Mouse (Mus musculus) lung, postnatal 0 days (tissue): ENCODE results near the gene Rps15a. TPM values are rescaled to one million over a fixed set of nuclear protein-coding genes. Genes with fewer than 3 reads are reported as not detected.
A peak's percentile ranks its signal among the peaks of the same experiment; 100 is the strongest.

Source experiments
- ATAC-seq: fragments of 200-750 bp; cut with Nextera tagmentation; 2 replicates; pipeline ENCODE4 v1.8.0; 2017; ENCODE audit warnings: moderate library complexity
- DNase-seq: peaks from one replicate; pipeline ENCODE4 v3.0.0-alpha.2; 2016; ENCODE audit warnings: low spot score
- H3K27ac ChIP-seq: fragments of 300-500 bp; sonication (generic); 2 replicates; pipeline ENCODE4 v1.5.1; 2014; ENCODE audit warnings: antibody characterized with exemption, mild to moderate bottlenecking, low read length, mixed read lengths
- H3K27me3 ChIP-seq: fragments of 300-500 bp; sonication (generic); replicated peaks from 2 replicates; pipeline ENCODE4 v1.6.1; 2014; ENCODE audit warnings: low read length, mixed read lengths; ENCODE audit not compliant: insufficient read depth
- H3K36me3 ChIP-seq: fragments of 300-500 bp; sonication (generic); 2 replicates; pipeline ENCODE4 v1.6.1; 2014; ENCODE audit warnings: low read length, mixed read lengths; ENCODE audit not compliant: insufficient read depth
- H3K4me1 ChIP-seq: fragments of 300-500 bp; sonication (generic); 2 replicates; pipeline ENCODE4 v1.6.1; 2014; ENCODE audit warnings: antibody characterized with exemption, low read depth, low read length, mixed read lengths; ENCODE audit not compliant: insufficient read depth
- H3K4me2 ChIP-seq: fragments of 300-500 bp; sonication (generic); replicated peaks from 2 replicates; pipeline ENCODE4 v1.6.1; 2014; ENCODE audit warnings: low read depth, mild to moderate bottlenecking, low read length, moderate library complexity, mixed read lengths
- H3K4me3 ChIP-seq: fragments of 300-500 bp; sonication (generic); 2 replicates; pipeline ENCODE4 v1.5.1; 2014; ENCODE audit warnings: low read depth, low read length
- H3K9ac ChIP-seq: fragments of 300-500 bp; sonication (generic); replicated peaks from 2 replicates; pipeline ENCODE4 v1.6.1; 2014; ENCODE audit warnings: low read depth, mild to moderate bottlenecking
- H3K9me3 ChIP-seq: fragments of 300-500 bp; sonication (generic); 2 replicates; pipeline ENCODE4 v1.6.1; 2016; ENCODE audit warnings: low read length, mixed read lengths
- CTCF ChIP-seq: IDR thresholded peaks from 2 replicates; pipeline ENCODE4 v1.5.1; 2016; ENCODE audit warnings: antibody characterized with exemption, mild to moderate bottlenecking
- EP300 ChIP-seq: IDR thresholded peaks from 2 replicates; pipeline ENCODE4 v1.6.1; 2016; ENCODE audit warnings: antibody characterized with exemption, mild to moderate bottlenecking, control low read depth
- WGBS: fragments of 180-500 bp; shearing (Covaris S2); extraction: QIAGEN DNeasy Blood & Tissue Kit; methylation state at CpG from one replicate; pipeline ENCODE4 v1.1.7; 2014; 5-methylcytosine and 5-hydroxymethylcytosine counted together
- polyA plus RNA-seq: library from polyadenylated mRNA; unstranded; fragments of >200 nt; fragmentation: Nextera tagmentation; extraction: Ambion mirVana; gene quantifications from 2 replicates; pipeline ENCODE4 v1.2.1, GENCODE M21; 2015

The Rps15a gene
- polyA plus RNA-seq, 1 experiment from 2014 or later, result 600 TPM

- 55% methylated on average over 7 of the region's 7 CpGs for WGBS
These were observed 18.4 kb downstream of the Rps15a start for GRCm38 (mm10) chr7:118097615-118098014.

GRCm38 (mm10) chr7:118079987-118080386 is 36.0 kb downstream of the Rps15a start:
- TF ChIP-seq EP300 (no peak), CTCF (no peak)
- no peaks in the 10 kb centered on the region for H3K9me3 ChIP-seq
- H3K27ac ChIP-seq, result no peak overlapping the region
- no peaks in the 10 kb centered on the region for H3K4me1 ChIP-seq
- WGBS, result 63% methylated on average over 4 of the region's 4 CpGs
- no peak overlapping the region for H3K4me2 ChIP-seq
- DNase-seq (no peak), ATAC-seq (no peak)
- no peaks in the 10 kb centered on the region for H3K27me3 ChIP-seq
- no peaks in the 10 kb centered on the region for H3K36me3 ChIP-seq
- H3K4me3 ChIP-seq, result no peak overlapping the region
- no peak overlapping the region for H3K9ac ChIP-seq

More at GRCm38 (mm10) chr7:118097615-118098014, 18.4 kb downstream of the Rps15a start:
- no peak overlapping the region for H3K9ac ChIP-seq
- H3K9me3 ChIP-seq, result no peaks in the 10 kb centered on the region
- H3K36me3 ChIP-seq, result no peaks in the 10 kb centered on the region
- no peak overlapping the region for H3K4me2 ChIP-seq
- no peaks in the 10 kb centered on the region for H3K4me1 ChIP-seq
- H3K27me3 ChIP-seq, result no peaks in the 10 kb centered on the region
- ATAC-seq, result no peak
- no peak for TF ChIP-seq EP300
- TF ChIP-seq CTCF, result no peak
- no peak overlapping the region for H3K4me3 ChIP-seq
- H3K27ac ChIP-seq, result no peak overlapping the region
- DNase-seq, result no peak

- no peak for ATAC-seq
- Histone ChIP-seq H3K4me2 (no peak overlapping the region), H3K27me3 (no peaks in the 10 kb centered on the region), H3K9ac (no peak overlapping the region), H3K27ac (no peak overlapping the region), H3K9me3 (no peaks in the 10 kb centered on the region), H3K4me1 (no peaks in the 10 kb centered on the region), H3K36me3 (no peaks in the 10 kb centered on the region), H3K4me3 (no peak overlapping the region)
- 81% methylated on average over 5 of the region's 5 CpGs for WGBS
- TF ChIP-seq CTCF (peak; percentile 29), EP300 (no peak)
- DNase-seq, result no peak
These were observed 36.9 kb downstream of the Rps15a start for GRCm38 (mm10) chr7:118079097-118079496.

GRCm38 (mm10) chr7:118067261-118067660 is 48.7 kb downstream of the Rps15a start:
- 91% methylated on average over 5 of the region's 5 CpGs for WGBS
- Histone ChIP-seq H3K36me3 (no peaks in the 10 kb centered on the region), H3K4me3 (no peak overlapping the region), H3K27me3 (no peaks in the 10 kb centered on the region), H3K4me2 (no peak overlapping the region), H3K9ac (no peak overlapping the region), H3K4me1 (no peaks in the 10 kb centered on the region), H3K27ac (no peak overlapping the region), H3K9me3 (no peaks in the 10 kb centered on the region)
- DNase-seq (no peak), ATAC-seq (no peak)
- TF ChIP-seq EP300, result no peak
- no peak for TF ChIP-seq CTCF

- H3K4me2 ChIP-seq, result no peak overlapping the region
- H3K4me1 ChIP-seq, result no peaks in the 10 kb centered on the region
- H3K27ac ChIP-seq, result no peak overlapping the region
- no peak overlapping the region for H3K9ac ChIP-seq
- ATAC-seq, result no peak
- TF ChIP-seq CTCF, result peak; percentile 21; the same call in 1 of the 2 replicates
- TF ChIP-seq EP300, result no peak
- no peak overlapping the region for H3K4me3 ChIP-seq
- 82% methylated on average over 6 of the region's 6 CpGs for WGBS
- H3K9me3 ChIP-seq, result no peaks in the 10 kb centered on the region
- no peaks in the 10 kb centered on the region for H3K27me3 ChIP-seq
- no peak for DNase-seq
- no peaks in the 10 kb centered on the region for H3K36me3 ChIP-seq
These were observed 59.7 kb downstream of the Rps15a start for GRCm38 (mm10) chr7:118056300-118056699.

Other genes with a start within 250 kb of the Rps15a start
- gene Arl6ip1, start 13.5 kb upstream of the Rps15a start, polyA plus RNA-seq, result 550 and 573 TPM in 2 replicates
- 11.2 and 12.2 TPM in 2 replicates for gene Smg1, start 127.5 kb upstream of the Rps15a start, polyA plus RNA-seq